Mouse (Mus musculus): ENCODE results near the gene Npas3.

GRCm38 (mm10) chr12:53981575-53982507, 733.4 kb downstream of the Npas3 start:
- TF ChIP-seq CTCF (IDR thresholded peaks at IDR 0.05; ENCODE audit: low read depth) (no peak), EP300 (IDR thresholded peaks at IDR 0.05; ENCODE audit: low read depth) (no peak)
